Mouse (Mus musculus): ENCODE data around the gene Iffo2. TPM values are rescaled to one million over a fixed set of nuclear protein-coding genes. Genes with fewer than 3 reads are reported as not detected.
"Not testable (repeated sequence)": the region's sequence is repeated elsewhere in the genome, so short reads cannot be mapped to it uniquely, and the experiment has no call there.

The Iffo2 gene
- total RNA-seq (2021): 10 to 100 TPM; 18.8 to 19.4 TPM
- long read RNA-seq, experiment 1, full-length matches to known transcripts: 1 of 4 reads
- long read RNA-seq, experiment 1, partial matches to known transcripts: 0 of 4 reads
- long read RNA-seq, experiment 1, other reads (novel, unspliced or antisense): 3 of 4 reads
- long read RNA-seq, experiment 2, partial matches to known transcripts: 0 of 2 reads
- long read RNA-seq, experiment 2, other reads (novel, unspliced or antisense): 2 of 2 reads

- not testable (repeated sequence) for DNase-seq (ENCODE audit: low spot score in 2 of 2)
Measured at GRCm38 (mm10) chr4:139530248-139530647, at the start of gene Iffo2. Gene Iffo2 (plus strand): TSS chr4:139530548.

GRCm38 (mm10) chr4:139481400-139481799 is 48.9 kb upstream of the Iffo2 start:
- DNase-seq (ENCODE audit: low spot score in 2 of 2): no peak

- DNase-seq (ENCODE audit: low spot score in 2 of 2): no peak
Measured at GRCm38 (mm10) chr4:139483461-139484105, 46.8 kb upstream of the Iffo2 start.

- no peak for DNase-seq (ENCODE audit: low spot score in 2 of 2)
Measured at GRCm38 (mm10) chr4:139484496-139484895, 45.9 kb upstream of the Iffo2 start.

- no peak for DNase-seq (ENCODE audit: low spot score in 2 of 2)
Measured at GRCm38 (mm10) chr4:139487085-139487484, 43.3 kb upstream of the Iffo2 start.

GRCm38 (mm10) chr4:139488325-139488724 is 42.0 kb upstream of the Iffo2 start:
- no peak for DNase-seq (ENCODE audit: low spot score in 2 of 2)

GRCm38 (mm10) chr4:139489946-139490345 is 40.4 kb upstream of the Iffo2 start:
- no peak for DNase-seq (ENCODE audit: low spot score in 2 of 2)

- DNase-seq (ENCODE audit: low spot score in 2 of 2): peak; percentile 52 to 59
Measured at GRCm38 (mm10) chr4:139490413-139491055, 39.8 kb upstream of the Iffo2 start.

GRCm38 (mm10) chr4:139491541-139492170 is 38.7 kb upstream of the Iffo2 start:
- no peak for DNase-seq (ENCODE audit: low spot score in 2 of 2)

- DNase-seq (ENCODE audit: low spot score in 2 of 2): no peak
Measured at GRCm38 (mm10) chr4:139492258-139492833, 38.0 kb upstream of the Iffo2 start.

- no peak for DNase-seq (ENCODE audit: low spot score in 2 of 2)
Measured at GRCm38 (mm10) chr4:139493227-139494025, 36.9 kb upstream of the Iffo2 start.

GRCm38 (mm10) chr4:139500814-139501213 is 29.5 kb upstream of the Iffo2 start:
- no peak for DNase-seq (ENCODE audit: low spot score in 2 of 2)

- no peak for DNase-seq (ENCODE audit: low spot score in 2 of 2)
Measured at GRCm38 (mm10) chr4:139501702-139502101, 28.6 kb upstream of the Iffo2 start.

- no peak for DNase-seq (ENCODE audit: low spot score in 2 of 2)
Measured at GRCm38 (mm10) chr4:139503919-139504318, 26.4 kb upstream of the Iffo2 start.

- DNase-seq (ENCODE audit: low spot score in 2 of 2): no peak
Measured at GRCm38 (mm10) chr4:139505716-139506115, 24.6 kb upstream of the Iffo2 start.

GRCm38 (mm10) chr4:139506727-139507126 is 23.6 kb upstream of the Iffo2 start:
- no peak for DNase-seq (ENCODE audit: low spot score in 2 of 2)

- no peak for DNase-seq (ENCODE audit: low spot score in 2 of 2)
Measured at GRCm38 (mm10) chr4:139509069-139509468, 21.3 kb upstream of the Iffo2 start.

- DNase-seq (ENCODE audit: low spot score in 2 of 2): no peak
Measured at GRCm38 (mm10) chr4:139511557-139511956, 18.8 kb upstream of the Iffo2 start.

GRCm38 (mm10) chr4:139512985-139513384 is 17.4 kb upstream of the Iffo2 start:
- no peak for DNase-seq (ENCODE audit: low spot score in 2 of 2)

- DNase-seq (ENCODE audit: low spot score in 2 of 2): no peak
Measured at GRCm38 (mm10) chr4:139519221-139519620, 11.1 kb upstream of the Iffo2 start.

- DNase-seq (ENCODE audit: low spot score in 2 of 2): no peak
Measured at GRCm38 (mm10) chr4:139521926-139522325, 8.4 kb upstream of the Iffo2 start.
